Mouse (Mus musculus) ES-Bruce4 (cell line): ENCODE results near the gene Dot1l. TPM values are rescaled to one million over a fixed set of nuclear protein-coding genes. Genes with fewer than 3 reads are reported as not detected.
A peak's percentile ranks its signal among the peaks of the same experiment; 100 is the strongest.

ENCODE experiments used
- H3K27ac ChIP-seq: 2 replicates; pipeline ENCODE4 v1.5.1; 2012; ENCODE audit warnings: low read length, inconsistent platforms; ENCODE audit not compliant: insufficient read depth
- H3K27me3 ChIP-seq: 2 replicates; pipeline ENCODE4 v1.6.1; 2012; ENCODE audit warnings: mild to moderate bottlenecking, low read length, inconsistent platforms; ENCODE audit not compliant: control insufficient read depth, poor library complexity, insufficient read depth, severe bottlenecking
- H3K36me3 ChIP-seq: 2 replicates; pipeline ENCODE4 v1.6.1; 2012; ENCODE audit warnings: inconsistent platforms, mild to moderate bottlenecking, low read length, moderate library complexity; ENCODE audit not compliant: control insufficient read depth, poor library complexity, insufficient read depth, severe bottlenecking
- H3K4me1 ChIP-seq: one replicate; pipeline ENCODE4 v1.8.1; 2011; ENCODE audit warnings: low read length; ENCODE audit not compliant: control insufficient read depth, insufficient read depth
- H3K4me3 ChIP-seq: 2 replicates; pipeline ENCODE4 v1.5.1; 2011; ENCODE audit warnings: low read depth, mild to moderate bottlenecking, low read length
- H3K9ac ChIP-seq: 2 replicates; pipeline ENCODE4 v1.6.1; 2012; ENCODE audit warnings: low read depth, mild to moderate bottlenecking, inconsistent platforms; ENCODE audit not compliant: poor library complexity, severe bottlenecking
- H3K9me3 ChIP-seq: replicated peaks from 2 replicates; pipeline ENCODE4 v1.6.1; 2012; ENCODE audit warnings: mild to moderate bottlenecking, low read length, inconsistent platforms; ENCODE audit not compliant: control insufficient read depth, poor library complexity, insufficient read depth, severe bottlenecking
- CTCF ChIP-seq: IDR thresholded peaks from one replicate; pipeline ENCODE4 v1.8.1; 2011; ENCODE audit warnings: low read depth, low read length
- EP300 ChIP-seq: IDR thresholded peaks from 2 replicates; pipeline ENCODE4 v1.6.1; 2011; ENCODE audit warnings: low read depth, low read length; ENCODE audit not compliant: insufficient read depth
- POLR2A ChIP-seq: IDR thresholded peaks from one replicate; pipeline ENCODE4 v1.8.1; 2011; ENCODE audit warnings: low read length; ENCODE audit not compliant: insufficient read depth
- polyA plus RNA-seq: library from polyadenylated mRNA; stranded (reverse); fragments of >200 nt; gene quantifications from 2 replicates; pipeline ENCODE4 v1.2.4, GENCODE M21; 2011; ENCODE audit warnings: low read depth; ENCODE audit not compliant: missing spikeins, insufficient read depth, insufficient read length

Dot1l gene
- polyA plus RNA-seq, 1 experiment, result 42.6 TPM

DNA sequence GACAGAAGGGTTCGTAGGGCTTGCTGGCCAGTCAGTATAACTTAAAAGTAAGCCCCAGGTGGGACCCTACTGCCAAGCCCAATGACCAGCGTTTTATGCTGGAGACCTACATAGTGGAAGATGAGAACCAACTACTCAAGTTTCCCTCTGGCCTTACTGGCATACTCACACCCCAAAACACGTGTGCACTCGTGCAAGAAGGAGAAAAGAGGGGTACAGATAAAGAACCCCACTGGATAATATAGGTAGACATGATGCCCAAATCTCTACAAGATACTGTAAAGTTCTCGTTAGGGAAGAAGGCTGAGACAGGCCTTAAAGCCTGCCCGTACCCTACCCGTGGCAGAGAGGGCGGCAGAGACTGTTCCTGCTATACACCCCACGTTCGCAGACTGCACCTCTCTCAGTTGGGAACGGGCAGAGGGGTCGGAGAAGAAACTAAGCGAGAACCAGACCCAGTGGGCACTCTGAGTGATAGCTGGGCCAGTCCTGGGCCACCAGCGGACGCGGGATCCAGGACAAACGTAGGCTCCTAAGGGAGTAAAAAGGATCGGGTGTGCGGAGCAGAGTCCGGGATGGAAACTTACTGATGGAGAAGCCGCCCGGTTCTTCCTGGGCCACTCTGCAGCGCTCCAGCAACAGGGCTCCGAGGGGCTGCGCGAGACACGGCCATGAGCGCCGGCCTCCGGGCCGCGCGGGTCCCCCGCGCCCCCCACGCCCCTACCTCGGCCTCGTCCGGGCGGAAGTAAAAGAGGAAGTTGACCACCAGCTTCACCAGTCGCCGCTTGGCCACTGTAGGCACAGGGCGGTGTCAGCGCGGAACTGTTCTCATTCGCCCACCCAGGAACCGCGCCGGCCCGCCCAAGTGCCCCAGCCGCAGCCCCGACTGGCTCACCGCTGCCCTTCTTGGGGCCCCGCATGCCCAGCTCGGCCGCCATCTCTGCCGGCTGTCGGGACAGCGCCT, 42.5 kb downstream of the Dot1l start:
- no peaks in the 10 kb centered on the region for H3K27me3 ChIP-seq
- H3K4me1 ChIP-seq, result peaks cover 2% of the 10 kb centered on the region
- H3K27ac ChIP-seq, result peak overlapping the region; percentile 71; the same call in 1 of the 2 replicates
- peaks cover 11% of the 10 kb centered on the region for H3K36me3 ChIP-seq
- peak overlapping the region; percentile 81 for H3K9ac ChIP-seq
- no peaks in the 10 kb centered on the region for H3K9me3 ChIP-seq
- TF ChIP-seq POLR2A (no peak), CTCF (no peak), EP300 (no peak)
- H3K4me3 ChIP-seq, result peak overlapping the region; percentile 99

GRCm38 (mm10) chr10:80798150-80799006, 43.4 kb downstream of the Dot1l start, which contains the start of the genes Sf3a2 and Plekhj1:
TSS of gene Sf3a2 (plus strand) at chr10:80798198.
TSS of gene Plekhj1 (minus strand) at chr10:80798626.
- peaks cover 2% of the 10 kb centered on the region for H3K4me1 ChIP-seq
- peak within 1 kb of the TSS; percentile 71 for H3K27ac ChIP-seq
- H3K4me3 ChIP-seq, result peak within 1 kb of the TSS; percentile 99
- H3K9ac ChIP-seq, result peak within 1 kb of the TSS; percentile 81
- TF ChIP-seq POLR2A (peak; percentile 80), CTCF (no peak), EP300 (0 out of 2 replicates have a peak, but pooled peaks have one; percentile 4)
- H3K27me3 ChIP-seq, result no peaks in the 10 kb centered on the region
- no peaks in the 10 kb centered on the region for H3K9me3 ChIP-seq
- H3K36me3 ChIP-seq, result peaks cover 18% of the 10 kb centered on the region

DNA sequence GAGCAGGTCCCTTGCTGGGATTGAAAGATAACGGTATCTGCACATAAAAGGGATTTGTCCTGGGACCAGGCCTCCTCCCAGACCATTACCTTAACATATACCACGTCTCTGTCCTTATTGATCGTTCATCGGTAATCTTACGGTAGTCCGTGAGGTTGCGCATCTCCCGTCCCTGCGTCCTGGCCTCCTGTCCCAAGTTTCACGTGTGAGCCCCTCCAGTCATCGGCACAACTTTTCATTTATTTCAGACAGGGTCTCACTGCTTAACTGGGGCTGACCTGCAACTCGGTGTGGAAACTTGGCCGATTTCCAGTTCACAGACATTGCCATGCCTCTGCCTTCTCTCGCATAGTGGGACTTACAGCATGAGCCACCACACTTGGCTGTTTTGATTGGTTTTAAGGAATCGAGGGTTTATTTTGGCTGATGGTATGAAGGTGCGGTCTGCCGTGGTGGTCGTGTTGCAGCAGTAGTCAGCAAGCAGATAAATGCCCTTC, 44.1 kb downstream of the Dot1l start:
- TF ChIP-seq EP300 (no peak), CTCF (no peak), POLR2A (no peak)
- Histone ChIP-seq H3K36me3 (peaks cover 20% of the 10 kb centered on the region), H3K4me3 (peak overlapping the region; percentile 99), H3K4me1 (peaks cover 2% of the 10 kb centered on the region), H3K9me3 (no peaks in the 10 kb centered on the region), H3K27ac (peak overlapping the region; percentile 58), H3K9ac (peak overlapping the region; percentile 81), H3K27me3 (no peaks in the 10 kb centered on the region)

DNA sequence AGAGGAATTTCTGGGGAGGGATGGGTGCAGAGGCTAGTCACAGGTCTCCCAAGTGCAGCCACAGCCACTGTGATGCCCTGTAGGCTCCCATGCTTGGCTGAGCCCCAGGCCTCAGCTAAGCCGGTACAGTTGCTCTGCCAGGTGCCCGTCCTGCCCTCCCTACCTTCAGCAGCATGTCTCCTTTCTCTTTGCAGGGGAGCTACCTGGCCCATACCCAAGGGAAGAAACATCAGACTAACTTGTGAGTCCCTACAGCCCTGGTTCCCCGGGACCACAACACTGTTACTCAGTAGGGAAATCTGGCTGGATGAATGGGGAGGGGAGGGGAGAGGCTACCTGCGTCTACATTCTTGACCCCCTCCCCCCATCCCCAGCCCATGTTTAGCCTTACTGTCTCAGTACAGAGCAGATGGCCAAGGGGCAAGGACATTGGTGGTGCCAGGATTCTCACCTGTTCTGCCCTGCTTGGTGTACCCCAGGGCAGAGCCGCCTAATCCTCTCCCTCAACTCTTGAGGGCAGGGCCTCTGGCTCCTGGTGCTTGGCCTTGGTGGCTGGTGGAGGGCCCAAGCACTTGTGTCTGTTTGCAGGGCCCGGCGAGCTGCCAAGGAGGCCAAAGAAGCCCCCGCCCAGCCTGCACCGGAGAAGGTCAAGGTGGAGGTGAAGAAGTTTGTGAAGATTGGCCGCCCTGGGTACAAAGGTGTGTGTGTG, 47.4 kb downstream of the Dot1l start:
- no peak overlapping the region for H3K27ac ChIP-seq
- peaks cover 20% of the 10 kb centered on the region for H3K36me3 ChIP-seq
- TF ChIP-seq CTCF (no peak), POLR2A (no peak), EP300 (no peak)
- H3K27me3 ChIP-seq, result no peaks in the 10 kb centered on the region
- no peaks in the 10 kb centered on the region for H3K9me3 ChIP-seq
- H3K4me1 ChIP-seq, result no peaks in the 10 kb centered on the region
- H3K4me3 ChIP-seq, result no peak overlapping the region
- H3K9ac ChIP-seq, result no peak overlapping the region

DNA sequence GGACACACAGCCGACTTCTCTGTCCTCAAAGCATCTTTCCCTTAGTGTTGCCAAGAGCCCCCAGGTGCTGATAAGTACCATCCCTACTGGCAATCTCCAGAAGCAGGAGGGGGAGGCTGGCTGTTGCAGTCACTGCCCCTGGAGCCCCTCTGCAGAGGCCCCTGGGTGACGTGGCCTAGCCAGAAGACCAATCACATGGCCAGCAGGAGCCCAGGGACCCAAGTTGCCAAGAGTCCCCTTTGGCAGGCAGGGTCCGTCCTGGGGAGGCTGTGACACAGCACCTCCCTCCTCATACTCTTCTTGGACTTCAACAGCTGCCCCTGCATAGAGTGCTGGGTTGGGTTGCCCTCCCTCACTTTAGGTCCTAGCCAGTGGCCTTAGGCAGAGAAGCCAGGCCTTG, 48.0 kb downstream of the Dot1l start:
- TF ChIP-seq EP300 (no peak), POLR2A (no peak), CTCF (no peak)
- H3K4me3 ChIP-seq, result no peak overlapping the region
- H3K4me1 ChIP-seq, result no peaks in the 10 kb centered on the region
- H3K27me3 ChIP-seq, result no peaks in the 10 kb centered on the region
- H3K9ac ChIP-seq, result no peak overlapping the region
- H3K9me3 ChIP-seq, result no peaks in the 10 kb centered on the region
- peaks cover 20% of the 10 kb centered on the region for H3K36me3 ChIP-seq
- no peak overlapping the region for H3K27ac ChIP-seq
